Mouse (Mus musculus): ENCODE measurements at regions not wholly inside any gene's neighbourhood (a gene's known extent, or its start where the extent isn't known, plus 50 kb on each side); places are given as distances from the start of the nearest gene placed in this dataset.

DNA sequence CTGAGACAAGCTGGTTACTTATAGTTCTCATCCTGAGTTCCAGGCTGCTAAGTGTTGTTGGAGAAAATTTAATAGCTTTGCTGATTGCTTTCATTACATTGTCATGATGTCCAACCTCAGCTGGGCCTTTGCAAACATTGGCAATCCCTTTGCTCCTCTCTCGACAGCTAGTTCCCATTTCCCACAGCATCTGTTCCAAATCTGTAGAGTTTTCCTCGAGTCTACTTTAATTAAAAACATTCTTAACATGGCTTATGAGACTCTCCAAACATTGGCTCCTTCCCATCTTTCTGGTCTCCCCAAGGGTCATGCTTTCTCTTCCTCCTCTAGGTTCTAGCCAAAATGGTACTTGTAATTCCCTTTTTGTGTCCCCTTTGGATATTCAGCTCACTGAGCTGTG, 672.6 kb upstream of the Gm8797 start:
- DNase-seq, result no peak

DNA sequence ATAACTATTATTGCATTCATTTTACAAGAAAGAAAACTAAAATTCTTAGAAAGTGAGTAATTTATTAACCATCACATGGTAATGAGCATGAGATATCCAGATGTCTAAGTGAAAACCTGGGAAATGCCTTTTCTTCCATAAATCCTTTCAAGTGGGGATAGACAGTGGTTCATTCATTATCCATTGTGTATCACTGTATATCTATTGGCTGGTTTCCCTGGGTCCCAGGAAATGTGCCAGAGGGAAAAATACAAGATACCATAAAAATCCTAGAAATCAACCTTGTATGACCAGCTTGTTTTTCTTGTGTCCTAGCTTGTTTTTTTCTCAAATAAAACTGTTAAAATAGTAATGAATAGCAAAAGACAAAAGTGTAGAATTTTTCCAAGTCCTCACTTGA, 663.9 kb upstream of the Gm8797 start:
- no peak for DNase-seq

DNA sequence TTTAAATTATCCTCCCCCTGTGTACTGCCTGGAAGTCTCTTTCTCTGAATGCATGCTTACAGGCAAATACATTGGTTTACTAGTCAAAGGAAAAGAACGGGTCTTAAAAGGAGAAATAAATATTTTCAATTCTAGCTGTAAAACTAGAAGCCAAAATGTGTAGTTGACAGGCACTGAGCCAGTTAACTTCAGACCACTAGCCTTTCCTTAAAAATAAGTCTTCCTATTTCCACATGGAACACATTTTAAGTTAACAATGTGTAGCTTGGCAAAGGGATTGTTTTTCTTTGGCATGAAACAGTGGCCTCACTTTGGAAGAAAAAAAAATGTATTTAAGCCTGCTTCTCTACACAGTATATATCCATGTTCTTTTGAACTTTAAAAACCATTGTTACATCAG, 661.7 kb upstream of the Gm8797 start:
- DNase-seq, result no peak

DNA sequence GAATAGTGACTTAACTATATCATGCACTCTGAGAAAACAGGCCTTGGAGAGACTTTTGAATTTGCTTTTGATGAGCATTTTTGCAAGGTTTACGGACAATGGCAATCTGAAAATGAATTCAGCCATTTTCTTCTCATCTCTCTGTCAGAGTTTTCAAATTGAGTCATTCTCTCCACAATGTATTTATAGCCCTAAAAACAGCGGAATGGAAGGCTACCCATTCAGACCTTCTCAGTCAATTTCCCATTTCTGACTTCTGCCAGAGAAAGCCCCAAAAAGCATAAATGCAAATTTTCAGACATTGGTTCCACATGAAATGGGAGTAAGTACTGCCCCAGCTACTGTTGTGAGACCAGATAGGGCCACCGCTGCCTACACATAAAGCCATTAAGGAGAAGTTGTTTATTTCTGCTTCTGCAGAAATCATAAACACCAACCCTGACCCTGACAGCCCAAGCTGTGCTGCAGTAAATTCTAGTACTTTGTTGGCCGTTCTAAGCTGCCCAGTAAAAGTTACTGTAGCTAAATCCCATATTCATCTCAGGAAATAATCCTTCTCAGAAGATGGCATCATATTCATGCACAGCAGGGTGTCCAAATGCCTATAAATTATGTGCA, 661.1 kb upstream of the Gm8797 start:
- DNase-seq, result no peak

DNA sequence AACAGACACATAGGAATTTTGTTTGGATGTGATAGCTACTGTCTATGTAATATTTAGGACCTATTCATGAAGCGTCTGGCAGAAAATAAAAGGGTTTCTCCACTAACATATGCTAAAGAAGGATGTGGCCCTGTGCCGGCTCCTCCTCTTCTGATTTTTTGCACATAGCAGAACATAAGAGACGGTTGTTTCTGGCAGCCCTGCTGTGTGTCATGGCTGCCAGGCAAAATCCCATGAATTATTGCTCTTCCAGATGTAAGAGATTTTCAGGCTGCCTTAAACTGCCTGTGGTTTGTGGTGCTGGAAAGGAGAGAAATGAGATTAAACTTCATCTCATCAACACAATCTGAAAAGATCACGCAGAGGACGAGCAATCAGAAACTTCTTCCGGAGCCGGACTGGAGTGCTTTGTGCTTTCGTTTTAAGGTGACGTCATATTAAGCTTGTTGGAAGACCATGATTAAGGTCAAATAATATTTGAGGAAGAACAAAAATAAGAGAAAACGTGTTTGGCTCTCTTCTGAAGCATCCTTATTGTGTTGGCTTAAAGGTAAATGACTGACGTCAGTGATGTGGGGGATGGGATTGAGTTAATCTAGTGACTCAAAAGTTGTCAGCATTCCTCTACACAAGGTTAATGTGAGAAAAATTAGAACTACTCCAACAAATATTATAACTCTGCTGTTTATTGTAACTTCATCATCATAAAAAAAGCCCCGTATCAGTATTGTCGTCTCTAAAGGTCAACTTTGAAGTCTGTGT, 660.3 kb upstream of the Gm8797 start:
- DNase-seq, result peak; percentile 3

DNA sequence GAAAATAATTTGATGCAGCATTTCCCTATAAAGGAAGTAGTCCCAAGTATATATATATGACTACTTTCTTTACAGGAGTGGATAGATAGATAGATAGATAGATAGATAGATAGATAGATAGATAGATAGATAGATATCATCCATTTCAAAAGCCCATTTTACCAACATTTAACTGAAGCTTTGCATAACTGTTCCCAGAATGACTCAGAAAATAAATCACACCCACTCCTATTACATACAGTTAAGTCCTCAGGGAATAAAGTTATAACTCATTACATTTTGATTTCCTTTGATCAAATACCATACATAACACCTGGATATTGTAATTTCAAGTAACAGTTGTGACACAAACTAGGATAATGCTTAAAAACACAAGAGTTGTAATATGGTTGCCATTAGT, 659.6 kb upstream of the Gm8797 start:
- DNase-seq, result no peak
